Mouse (Mus musculus) left cerebral cortex, adult 2 months (tissue): ENCODE measurements at regions not wholly inside any gene's neighbourhood (a gene's known extent, or its start where the extent isn't known, plus 50 kb on each side); places are given as distances from the start of the nearest gene placed in this dataset.

ENCODE experiments used
- DNase-seq, 2 experiments: peaks; one replicate each; pipeline ENCODE4 v3.0.0; 2021 to 2022; ENCODE audit warnings: low spot score in 2 of 2, mixed read lengths in 1 of 2; ENCODE audit errors: extremely low spot score in 1 of 2
- H3K27ac ChIP-seq: fragments of 200-600 bp; 2 replicates; pipeline ENCODE4 v1.8.1; 2022
- H3K4me3 ChIP-seq: fragments of 200-600 bp; 2 replicates; pipeline ENCODE4 v1.8.1; 2022
- CTCF ChIP-seq: fragments of 200-600 bp; IDR thresholded peaks from 2 replicates; pipeline ENCODE4 v1.8.1; 2022; ENCODE audit warnings: antibody characterized with exemption, mild to moderate bottlenecking, moderate library complexity
- intact Hi-C: fragments of 180-260 bp; cut with DNase I; formaldehyde crosslinking; loops from one replicate; pipeline ENCODE4 v1.15.1; 2025

DNA sequence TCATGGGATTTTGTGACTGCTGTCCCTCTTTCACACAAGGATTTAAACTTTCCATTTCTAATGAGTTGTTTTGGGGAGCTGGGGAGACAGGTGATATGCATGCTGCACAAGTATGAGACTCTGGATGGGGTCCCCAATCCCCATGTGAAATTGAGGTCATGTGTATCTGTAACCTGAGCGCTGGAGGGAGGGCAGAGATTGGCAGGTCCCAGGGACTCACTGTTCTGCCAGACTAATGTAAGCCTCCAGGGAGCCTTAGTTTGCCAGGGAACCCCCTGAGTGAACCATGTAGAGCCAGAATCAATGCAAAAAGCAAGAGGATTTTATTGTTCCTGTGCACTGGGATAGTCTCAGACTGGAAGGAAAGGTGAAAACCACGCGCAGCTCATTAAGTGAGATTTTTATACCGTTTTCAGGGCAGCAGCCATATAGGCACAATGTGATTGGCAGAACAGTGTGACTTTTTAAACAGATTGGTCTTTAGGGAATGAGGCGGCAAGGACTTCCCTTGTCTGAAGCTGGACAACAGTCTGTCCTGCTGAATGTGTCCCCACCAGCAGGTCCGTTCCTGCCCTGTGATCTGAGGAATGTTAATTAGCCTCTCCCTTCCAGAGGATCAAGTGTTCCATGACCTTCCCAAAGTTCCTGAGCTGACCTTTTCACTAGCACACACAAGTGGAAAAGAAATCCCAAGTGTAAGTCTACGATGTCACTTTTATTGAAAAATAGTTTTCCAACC lies 59.9 kb upstream of the Oxgr1 start:
- TF ChIP-seq CTCF, result no peak
- no peak for DNase-seq
- intact Hi-C loops, result no loop called here
- no peak overlapping the region for H3K4me3 ChIP-seq
- H3K27ac ChIP-seq, result no peak overlapping the region

GRCm38 (mm10) chr14:120102749-120103142 lies 60.5 kb upstream of the Oxgr1 start:
- no peak for TF ChIP-seq CTCF

GRCm38 (mm10) chr14:120109846-120110245 lies 67.6 kb upstream of the Oxgr1 start:
- Histone ChIP-seq H3K4me3 (no peak overlapping the region), H3K27ac (no peak overlapping the region)
- no peak for DNase-seq
- TF ChIP-seq CTCF, result no peak
- intact Hi-C loops, result no loop called here

More at GRCm38 (mm10) chr14:120102749-120103142, 60.5 kb upstream of the Oxgr1 start:
- Histone ChIP-seq H3K4me3 (no peak overlapping the region), H3K27ac (no peak overlapping the region)
- no peak for DNase-seq
- intact Hi-C loops, result no loop called here

- no peak for DNase-seq
- Histone ChIP-seq H3K27ac (no peak overlapping the region; the same call in 1 of the 2 replicates), H3K4me3 (no peak overlapping the region)
- TF ChIP-seq CTCF, result no peak
- intact Hi-C loops, result no loop called here
Measured at GRCm38 (mm10) chr14:120113316-120113715, 71.1 kb upstream of the Oxgr1 start.

GRCm38 (mm10) chr14:120118582-120118981 lies 76.3 kb upstream of the Oxgr1 start:
- no peak for TF ChIP-seq CTCF
- no peak overlapping the region for H3K4me3 ChIP-seq
- intact Hi-C loops, result no loop called here
- no peak for DNase-seq
- H3K27ac ChIP-seq, result peak overlapping the region; percentile 28

- no peak for TF ChIP-seq CTCF
- peak overlapping the region; percentile 28 for H3K27ac ChIP-seq
- peak in 1 of 2 experiments; percentile 65 for DNase-seq
- no peak overlapping the region for H3K4me3 ChIP-seq
- intact Hi-C loops, result no loop called here
Measured at GRCm38 (mm10) chr14:120119094-120119501, 76.9 kb upstream of the Oxgr1 start.

- Histone ChIP-seq H3K27ac (peak overlapping the region; percentile 15; the same call in 1 of the 2 replicates), H3K4me3 (no peak overlapping the region)
- no peak; the same call in 1 of the 2 replicates for TF ChIP-seq CTCF
- no peak for DNase-seq
- intact Hi-C loops, result no loop called here
Measured at GRCm38 (mm10) chr14:120119506-120119905, 77.3 kb upstream of the Oxgr1 start.

GRCm38 (mm10) chr14:120120261-120120660 lies 78.0 kb upstream of the Oxgr1 start:
- H3K4me3 ChIP-seq, result no peak overlapping the region
- no peak for DNase-seq
- TF ChIP-seq CTCF, result no peak
- H3K27ac ChIP-seq, result no peak overlapping the region
- intact Hi-C loops, result no loop called here

DNA sequence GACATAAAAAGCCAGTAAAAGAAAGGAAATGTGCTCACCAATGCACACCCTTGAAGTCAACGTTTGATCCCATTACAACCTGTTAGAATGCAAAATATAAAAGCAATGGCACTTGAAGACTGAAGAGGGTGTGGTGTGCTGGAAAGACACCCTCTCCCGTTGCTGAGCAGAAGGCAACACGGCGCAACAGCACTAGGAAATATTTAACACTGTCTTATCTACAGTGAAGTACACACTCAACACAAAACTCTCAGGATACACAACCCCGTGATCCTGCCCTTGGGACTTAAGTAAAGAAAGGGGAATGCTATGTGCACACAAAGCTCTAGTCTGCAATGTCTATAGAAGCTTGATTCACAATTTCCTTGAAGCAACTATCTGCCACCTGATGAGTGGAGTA lies 83.1 kb upstream of the Oxgr1 start:
- no peak overlapping the region for H3K27ac ChIP-seq
- no peak for TF ChIP-seq CTCF
- intact Hi-C loops, result no loop called here
- DNase-seq, result no peak
- no peak overlapping the region for H3K4me3 ChIP-seq

DNA sequence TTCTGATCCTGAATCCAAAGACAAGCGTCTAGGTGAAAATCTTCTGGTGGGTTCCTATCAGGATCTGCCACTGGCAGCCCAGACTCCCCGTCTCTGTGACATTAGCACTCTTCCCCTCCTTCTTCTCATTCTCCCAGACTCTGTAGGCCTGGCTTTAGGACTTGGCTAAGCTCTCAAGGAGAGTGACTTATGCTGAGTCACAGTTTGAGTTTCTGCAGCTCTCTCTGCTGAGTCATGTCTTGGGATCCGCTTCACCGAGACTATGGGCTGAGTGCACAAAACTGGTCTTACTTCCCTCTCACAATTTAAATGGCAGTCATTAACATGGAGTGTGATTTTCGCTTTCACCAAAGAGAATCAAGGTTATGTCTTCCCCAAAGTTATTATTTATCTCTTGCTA lies 85.2 kb upstream of the Oxgr1 start:
- intact Hi-C loops, result no loop called here
- no peak overlapping the region for H3K27ac ChIP-seq
- TF ChIP-seq CTCF, result no peak

GRCm38 (mm10) chr14:120134346-120135008 lies 92.2 kb upstream of the Oxgr1 start:
- H3K27ac ChIP-seq, result no peak overlapping the region

More for the DNA sequence above, 85.2 kb upstream of the Oxgr1 start:
- no peak for DNase-seq
- H3K4me3 ChIP-seq, result no peak overlapping the region

DNA sequence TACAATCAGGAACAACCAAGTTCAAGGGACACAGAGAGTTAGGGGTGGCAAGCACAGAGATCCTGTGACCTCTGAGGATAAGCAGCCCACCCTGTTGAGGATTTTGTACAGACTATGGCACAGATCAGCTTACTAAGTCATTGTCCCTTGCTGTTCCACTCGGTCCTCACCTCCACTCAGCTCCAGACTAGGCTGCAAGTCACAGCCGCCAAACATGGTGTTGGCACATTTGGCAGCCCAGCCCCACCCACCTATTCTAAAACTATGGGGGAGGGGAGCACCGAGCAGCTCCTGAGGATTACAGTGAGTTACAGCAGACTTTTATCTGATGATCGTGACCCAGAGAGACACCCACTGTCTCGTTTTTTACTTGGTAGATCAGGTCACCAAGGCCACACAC lies 93.0 kb upstream of the Oxgr1 start:
- H3K27ac ChIP-seq, result no peak overlapping the region
- no peak for TF ChIP-seq CTCF
- intact Hi-C loops, result loop anchor here (2.0 to 5.0 kb wide), 5 partner anchors 58 to 627 kb away; partner anchors contain the start of gene Mbnl2
- DNase-seq, result peak in 1 of 2 experiments; percentile 12
- no peak overlapping the region for H3K4me3 ChIP-seq

More at GRCm38 (mm10) chr14:120134346-120135008, 92.2 kb upstream of the Oxgr1 start:
- TF ChIP-seq CTCF, result no peak
- no peak overlapping the region for H3K4me3 ChIP-seq
- intact Hi-C loops, result loop anchor here (2.0 to 5.0 kb wide), 5 partner anchors 57 to 628 kb away; partner anchors contain the start of gene Mbnl2
- DNase-seq, result peak in 1 of 2 experiments; percentile 31
